In genomic region chr9:110304516-110304915, GRCm38 (mm10) we compare ENCODE assay signal across 8 mouse cellular contexts. TPM values are rescaled to one million over a fixed set of nuclear protein-coding genes. Genes with fewer than 3 reads are reported as not detected.
DNase-seq lines count a peak whose midpoint lies in the region; ATAC-seq and TF ChIP-seq lines count a peak whose summit lies in the region.

No protein-coding gene starts in this region.

- H3K9me3 ChIP-seq in lung, embryonic 14.5 days (ENCODE audit: low read depth, low read length), result no peaks in the 10 kb centered on the region; the same call in 1 of the 2 replicates
- peaks cover 7% of the 10 kb centered on the region; the same call in 1 of the 2 replicates for H3K9me3 ChIP-seq in heart, postnatal 0 days (replicated peaks; ENCODE audit: control insufficient read depth, low read length)
- H3K9me3 ChIP-seq in liver, embryonic 13.5 days (replicated peaks), result peaks cover 4% of the 10 kb centered on the region; the same call in 1 of the 2 replicates

- peak; percentile 58 for TF ChIP-seq CTCF in lung, embryonic 14.5 days (IDR thresholded peaks at IDR 0.05; ENCODE audit: low read depth)
- TF ChIP-seq CTCF in heart, postnatal 0 days (IDR thresholded peaks at IDR 0.05; ENCODE audit: low read depth), result peak; percentile 16; the same call in 1 of the 2 replicates

- ATAC-seq in lung, embryonic 14.5 days (ENCODE audit: insufficient read depth), result peak; percentile 36
- ATAC-seq in heart, postnatal 0 days (ENCODE audit: insufficient read depth, low read depth), result no peak; the same call in 1 of the 2 replicates
- ATAC-seq in liver, embryonic 13.5 days (ENCODE audit: low read depth), result no peak

- H3K9ac ChIP-seq in lung, embryonic 14.5 days, result peak overlapping the region; percentile 70
- H3K9ac ChIP-seq in heart, postnatal 0 days (replicated peaks; ENCODE audit: low read depth, low read length), result peak overlapping the region; percentile 38
- H3K9ac ChIP-seq in liver, embryonic 13.5 days, result peak overlapping the region; percentile 64

- H3K4me2 ChIP-seq in lung, embryonic 14.5 days, result peak overlapping the region; percentile 78
- H3K4me2 ChIP-seq in heart, postnatal 0 days (ENCODE audit: low read depth, low read length), result peak overlapping the region; percentile 76
- peak overlapping the region; percentile 74 for H3K4me2 ChIP-seq in liver, embryonic 13.5 days

- DNase-seq in lung, embryonic 14.5 days, result peak; percentile 71
- no peak for DNase-seq in lung, postnatal 25 days (ENCODE audit: low spot score)
- DNase-seq in heart, postnatal 0 days (ENCODE audit: low spot score), result no peak
- peak; percentile 21 for DNase-seq in liver, embryonic 13.5 days
- DNase-seq in retina, postnatal 1 day, result peak; percentile 81
- DNase-seq in gastrocnemius, postnatal 10 days, result no peak
- no peak for DNase-seq in yolk sac, embryonic 10.5 days (ENCODE audit: low spot score)

- peak overlapping the region; percentile 96 for H3K27ac ChIP-seq in lung, embryonic 14.5 days (ENCODE audit: low read depth)
- H3K27ac ChIP-seq in brown adipose tissue, adult 24 weeks (replicated peaks; ENCODE audit: low read depth, low read length), result peak overlapping the region; percentile 36
- peak overlapping the region; percentile 75 for H3K27ac ChIP-seq in heart, postnatal 0 days (ENCODE audit: low read depth)
- H3K27ac ChIP-seq in liver, embryonic 13.5 days, result peak overlapping the region; percentile 67

- peak overlapping the region; percentile 58 for H3K4me3 ChIP-seq in lung, embryonic 14.5 days (ENCODE audit: low read depth, low read length)
- peak overlapping the region; percentile 90 for H3K4me3 ChIP-seq in brown adipose tissue, adult 24 weeks (ENCODE audit: insufficient read depth, low read depth, low read length)
- peak overlapping the region; percentile 59 for H3K4me3 ChIP-seq in heart, postnatal 0 days (ENCODE audit: low read depth, low read length)
- H3K4me3 ChIP-seq in liver, embryonic 13.5 days (replicated peaks), result peak overlapping the region; percentile 68

- under 1% methylated on average over 4 of the region's 4 CpGs for WGBS in lung, embryonic 14.5 days
- 8% methylated on average over 4 of the region's 4 CpGs for WGBS in heart, postnatal 0 days
- WGBS in liver, embryonic 13.5 days (ENCODE audit: insufficient replicate concordance), result 3% methylated on average over 4 of the region's 4 CpGs

- no peak for TF ChIP-seq EP300 in heart, postnatal 0 days (IDR thresholded peaks at IDR 0.05; ENCODE audit: low read depth)

- no peaks in the 10 kb centered on the region for H3K36me3 ChIP-seq in lung, embryonic 14.5 days (ENCODE audit: insufficient read depth)
- H3K36me3 ChIP-seq in heart, postnatal 0 days (replicated peaks; ENCODE audit: control insufficient read depth, insufficient read depth, low read length), result no peaks in the 10 kb centered on the region
- H3K36me3 ChIP-seq in liver, embryonic 13.5 days, result 0 out of 2 replicates have a peak, but pooled peaks cover 4% of the 10 kb centered on the region

- H3K27me3 ChIP-seq in lung, embryonic 14.5 days (ENCODE audit: insufficient read depth, low read length), result no peaks in the 10 kb centered on the region
- no peaks in the 10 kb centered on the region for H3K27me3 ChIP-seq in heart, postnatal 0 days (ENCODE audit: control insufficient read depth, insufficient read depth, low read length)
- no peaks in the 10 kb centered on the region for H3K27me3 ChIP-seq in liver, embryonic 13.5 days

- no peaks in the 10 kb centered on the region for H3K4me1 ChIP-seq in lung, embryonic 14.5 days (ENCODE audit: insufficient read depth)
- H3K4me1 ChIP-seq in brown adipose tissue, adult 24 weeks (ENCODE audit: control insufficient read depth, insufficient read depth, insufficient read length, low read length), result peaks cover 2% of the 10 kb centered on the region; the same call in 1 of the 2 replicates
- peaks cover 4% of the 10 kb centered on the region; the same call in 1 of the 2 replicates for H3K4me1 ChIP-seq in heart, postnatal 0 days (ENCODE audit: control insufficient read depth, insufficient read depth)
- peaks cover 32% of the 10 kb centered on the region for H3K4me1 ChIP-seq in liver, embryonic 13.5 days (replicated peaks)

RNA-seq across cellular contexts. Expression of gene Elp6, which starts 0.5 kb away (rescaled TPM):
- 29.8 and 30.8 TPM in 2 replicates for polyA plus RNA-seq in lung, embryonic 14.5 days (2014; fragmentation: Nextera tagmentation; extraction: Ambion mirVana)
- polyA plus RNA-seq in brown adipose tissue, adult 24 weeks (2012; ENCODE audit: insufficient read depth, insufficient read length, missing spikeins), result 4.9 and 6.4 TPM in 2 replicates
- total RNA-seq in heart, postnatal 0 days (2014; rRNA removed; ENCODE audit: low replicate concordance), result 18.3 and 21.9 TPM in 2 replicates
- 6.8 and 7.0 TPM in 2 replicates for polyA plus RNA-seq in heart, postnatal 0 days (2015; fragmentation: Nextera tagmentation; extraction: Ambion mirVana)
- polyA plus RNA-seq in liver, embryonic 13.5 days (2015; fragmentation: Nextera tagmentation; extraction: Ambion mirVana), result 11.1 and 11.3 TPM in 2 replicates
- total RNA-seq in gastrocnemius, postnatal 10 days (2021), result 1 to 10 TPM; 4.2 to 4.7 TPM

RNA-seq across cellular contexts. Expression of gene Scap, which starts 28.6 kb away (rescaled TPM):
- polyA plus RNA-seq in lung, embryonic 14.5 days (2014; fragmentation: Nextera tagmentation; extraction: Ambion mirVana), result 29.4 and 32.1 TPM in 2 replicates
- 14.6 and 18.7 TPM in 2 replicates for polyA plus RNA-seq in brown adipose tissue, adult 24 weeks (2012; ENCODE audit: insufficient read depth, insufficient read length, missing spikeins)
- total RNA-seq in heart, postnatal 0 days (2014; rRNA removed; ENCODE audit: low replicate concordance), result 34.0 and 63.5 TPM in 2 replicates
- polyA plus RNA-seq in heart, postnatal 0 days (2015; fragmentation: Nextera tagmentation; extraction: Ambion mirVana), result 12.1 and 14.6 TPM in 2 replicates
- 20.6 and 23.2 TPM in 2 replicates for polyA plus RNA-seq in liver, embryonic 13.5 days (2015; fragmentation: Nextera tagmentation; extraction: Ambion mirVana)
- 10 to 100 TPM; 25.5 TPM for total RNA-seq in gastrocnemius, postnatal 10 days (2021)

Comparison
In these comparisons a context has a peak if more than half of its experiments do, and no peak if none do; other contexts are left out.
1. DNase-seq: peak in lung, embryonic 14.5 days (single experiment), liver, embryonic 13.5 days (single experiment) and retina, postnatal 1 day (single experiment); none in lung, postnatal 25 days (single experiment), heart, postnatal 0 days (single experiment), gastrocnemius, postnatal 10 days (single experiment) and yolk sac, embryonic 10.5 days (single experiment).
2. H3K27ac ChIP-seq: peak in every context shown above with its lines; median percentile 96 in lung, embryonic 14.5 days; 75 in heart, postnatal 0 days; 67 in liver, embryonic 13.5 days; 36 in brown adipose tissue, adult 24 weeks.
3. Peak in every context shown above with its lines, with median percentiles within 50 percentile points of each other: H3K4me2 ChIP-seq, H3K4me3 ChIP-seq and H3K9ac ChIP-seq.